Mouse (Mus musculus) heart, postnatal 10 days (tissue): ENCODE results near the gene Bnc2. TPM values are rescaled to one million over a fixed set of nuclear protein-coding genes. Genes with fewer than 3 reads are reported as not detected.

Experiments
- DNase-seq, 2 experiments: peaks; one replicate each; pipeline ENCODE4 v3.0.0; 2021
- intact Hi-C: fragments of 180-260 bp; cut with DNase I; formaldehyde crosslinking; loops from one replicate; pipeline ENCODE4 v1.15.1; 2025
- total RNA-seq, 2 experiments: library from RNA; stranded (reverse); gene quantifications; 2 replicates each; pipeline ENCODE4 v1.2.3; 2021

Gene Bnc2
- total RNA-seq, 2 experiments from 2014 or later: 3.3 to 3.7 TPM

DNA sequence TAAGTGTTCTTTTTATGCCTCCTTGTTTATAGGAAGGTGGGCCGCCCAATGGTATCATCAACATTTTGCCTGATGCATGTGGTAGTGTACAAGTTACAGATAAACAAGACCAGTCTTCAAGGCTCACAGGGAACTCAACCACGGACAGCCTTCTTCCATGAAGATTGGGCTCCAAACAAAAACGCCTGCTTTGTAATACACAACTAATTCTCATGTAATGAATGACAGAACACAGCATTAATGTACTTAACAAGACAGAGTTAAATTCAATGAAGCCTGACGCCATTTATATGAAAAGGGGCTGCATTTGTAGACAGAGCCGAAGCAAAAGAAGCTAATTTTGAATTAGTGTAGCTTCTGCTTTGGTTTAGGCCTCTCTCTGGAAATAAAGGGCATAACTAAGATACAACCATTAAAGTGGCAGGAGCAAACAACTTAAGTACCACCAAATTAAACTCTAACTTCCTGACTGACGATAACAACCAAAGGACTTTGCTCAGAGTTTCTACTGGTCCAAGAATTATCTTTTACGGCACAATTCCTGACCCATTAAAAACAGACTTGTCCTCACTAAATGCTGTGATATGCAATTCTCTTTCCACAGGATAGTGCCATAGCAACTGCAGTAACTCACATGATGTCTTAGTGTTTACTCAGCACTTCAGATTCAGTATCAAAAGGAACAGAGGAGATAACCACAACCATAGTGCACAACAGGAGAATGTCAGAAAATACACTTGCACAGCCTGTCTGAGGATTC is 225.6 kb downstream of the Bnc2 start:
- no peak for DNase-seq
- intact Hi-C loops: no loop called here

DNA sequence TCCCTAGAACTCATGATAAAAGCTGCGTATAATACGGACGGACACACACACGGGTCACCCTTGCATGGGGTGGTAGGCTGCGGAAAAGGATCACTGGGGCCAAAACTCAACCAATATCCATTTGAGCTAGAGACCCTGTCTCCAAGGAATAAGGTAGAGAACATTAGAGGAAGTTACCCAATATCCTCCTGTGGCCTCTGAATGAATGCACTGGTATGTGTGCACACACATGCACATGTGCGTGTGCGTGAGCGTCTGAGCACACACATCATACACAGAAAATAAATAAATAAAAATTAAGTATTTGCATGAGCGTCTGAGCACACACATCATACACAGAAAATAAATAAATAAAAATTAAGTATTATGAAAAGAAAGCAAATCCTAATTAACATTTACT is 241.8 kb downstream of the Bnc2 start:
- intact Hi-C loops: no loop called here
- DNase-seq: no peak

DNA sequence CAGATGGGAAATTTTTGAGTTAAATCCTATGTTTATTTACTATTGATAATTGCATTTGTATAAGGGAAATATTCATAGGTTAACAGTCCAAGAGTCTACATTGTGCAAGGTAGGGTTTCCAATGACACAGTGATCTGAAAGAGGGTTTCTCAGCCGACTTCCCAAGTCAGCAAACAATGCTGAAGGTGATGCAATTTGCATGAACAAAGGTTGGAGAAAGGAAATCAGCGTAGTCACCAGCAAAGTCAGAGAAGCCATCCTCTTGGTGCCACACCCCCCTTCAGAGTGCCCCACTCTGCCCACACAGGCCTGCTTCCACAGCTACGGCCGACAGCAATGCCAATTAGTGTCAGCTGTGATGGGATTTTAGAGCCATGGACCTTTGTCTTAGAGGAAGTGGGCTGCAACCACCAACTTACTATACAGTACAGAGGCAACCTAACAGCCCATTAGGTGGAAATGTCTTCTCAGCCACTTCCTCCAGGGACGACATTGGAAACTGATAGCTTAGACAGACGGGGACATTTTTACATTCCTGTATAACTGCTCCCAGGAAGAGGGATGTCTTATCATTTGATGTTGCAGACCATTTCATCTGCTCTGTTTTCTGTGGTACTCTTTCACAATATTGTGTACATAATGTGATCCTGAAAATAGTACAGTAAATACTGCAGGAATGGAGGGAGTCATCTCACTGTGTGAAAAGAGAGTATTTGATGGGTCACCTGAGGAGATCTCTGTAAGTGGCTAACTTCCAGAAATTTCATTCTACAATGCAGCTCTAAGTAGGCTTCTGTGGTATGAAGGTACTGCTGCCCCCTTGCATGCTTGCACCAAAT is 243.2 kb downstream of the Bnc2 start:
- intact Hi-C loops: no loop called here
- DNase-seq: no peak

DNA sequence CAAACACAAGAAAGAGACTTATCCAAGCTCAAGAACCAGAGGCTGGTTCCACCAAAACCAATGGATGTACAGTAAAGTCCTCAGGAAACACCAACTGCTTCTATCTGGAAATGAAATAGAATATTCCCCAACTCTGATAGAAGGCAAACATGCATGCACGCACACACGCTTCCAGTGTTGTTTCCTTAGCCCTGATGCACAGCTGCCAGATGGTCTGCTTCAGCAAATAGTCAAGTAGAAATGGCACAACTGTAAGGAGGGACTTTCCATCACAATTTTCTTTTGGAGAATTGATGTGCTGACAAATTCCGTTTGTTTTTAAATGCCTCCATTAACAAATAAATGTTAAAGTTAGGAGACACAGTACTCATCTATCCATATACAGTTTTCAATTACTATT is 247.1 kb downstream of the Bnc2 start:
- intact Hi-C loops: no loop called here
- no peak for DNase-seq

DNA sequence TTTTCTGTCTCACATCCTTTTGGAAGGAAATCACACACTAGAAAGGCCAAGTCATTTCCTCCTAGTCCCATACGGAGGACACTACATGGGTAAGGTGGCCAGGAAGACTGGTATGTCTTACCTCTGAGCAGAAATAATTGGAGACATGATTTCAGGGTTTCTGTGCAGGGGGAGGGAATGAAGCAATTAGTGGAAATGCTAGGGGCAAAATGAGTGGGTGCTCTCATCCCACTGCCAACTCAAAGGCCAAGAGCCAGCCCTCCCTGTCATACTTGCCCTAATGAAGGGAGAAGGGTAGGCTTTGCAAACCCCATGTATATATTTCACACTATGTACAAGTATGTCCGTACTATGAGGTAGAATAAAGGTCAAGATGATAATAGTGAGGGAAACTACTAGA is 263.6 kb downstream of the Bnc2 start:
- intact Hi-C loops: no loop called here
- no peak for DNase-seq

DNA sequence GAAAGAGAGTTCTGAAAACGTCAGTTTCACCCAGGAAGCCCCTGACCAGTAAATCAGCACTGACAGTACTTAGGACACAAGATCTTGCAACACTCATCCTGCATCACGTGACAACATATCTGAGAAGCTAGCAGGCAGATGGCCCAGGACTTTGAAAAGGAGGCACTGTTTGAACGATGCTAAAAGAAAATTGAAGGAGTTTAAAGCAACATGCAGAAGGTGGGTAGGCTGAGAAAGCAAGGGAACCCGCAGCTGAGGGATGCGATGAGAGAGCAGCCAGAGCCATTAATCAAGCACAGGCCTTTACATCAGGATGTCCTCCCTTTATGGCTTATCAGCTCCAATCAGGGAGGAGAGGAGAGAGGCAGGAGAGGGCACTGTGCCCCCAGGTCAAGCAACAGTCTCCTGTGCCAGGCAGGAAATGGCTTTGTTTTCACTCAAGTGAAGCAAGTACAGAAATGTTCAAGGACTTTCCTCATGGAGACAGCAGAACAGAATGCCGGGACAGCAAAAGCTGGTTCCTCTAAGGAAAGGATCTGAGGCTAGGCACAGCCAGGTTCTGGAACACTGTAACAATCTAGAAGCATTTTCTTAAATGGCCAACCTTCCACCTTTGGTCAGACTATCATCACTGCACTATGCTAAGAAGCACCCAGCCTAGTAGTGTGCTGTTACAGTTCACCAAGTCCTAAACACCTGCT is 267.6 kb downstream of the Bnc2 start:
- no peak for DNase-seq
- intact Hi-C loops: no loop called here

- intact Hi-C loops: no loop called here
- no peak for DNase-seq
Measured at GRCm38 (mm10) chr4:84403356-84404145, 271.5 kb downstream of the Bnc2 start.

DNA sequence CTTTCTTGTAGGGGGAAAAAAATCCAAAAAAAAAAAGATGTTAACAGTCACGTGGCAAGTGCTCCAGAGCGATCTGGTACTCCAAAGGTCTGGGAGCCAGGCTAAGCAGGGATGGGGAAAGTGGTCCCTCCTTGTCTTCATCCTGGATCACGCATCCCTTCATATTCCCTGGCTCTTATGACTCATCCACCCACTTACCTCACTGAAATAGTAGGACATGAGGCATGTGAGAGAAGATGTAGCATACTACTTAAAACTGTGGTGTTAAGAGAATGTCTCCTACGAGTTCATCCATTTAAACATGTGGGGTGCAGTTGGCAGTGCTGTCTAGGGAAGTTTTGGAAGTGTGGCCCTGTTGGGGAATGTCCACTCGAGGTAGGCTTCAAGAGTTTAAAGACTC is 286.1 kb downstream of the Bnc2 start:
- no peak for DNase-seq
- intact Hi-C loops: no loop called here

DNA sequence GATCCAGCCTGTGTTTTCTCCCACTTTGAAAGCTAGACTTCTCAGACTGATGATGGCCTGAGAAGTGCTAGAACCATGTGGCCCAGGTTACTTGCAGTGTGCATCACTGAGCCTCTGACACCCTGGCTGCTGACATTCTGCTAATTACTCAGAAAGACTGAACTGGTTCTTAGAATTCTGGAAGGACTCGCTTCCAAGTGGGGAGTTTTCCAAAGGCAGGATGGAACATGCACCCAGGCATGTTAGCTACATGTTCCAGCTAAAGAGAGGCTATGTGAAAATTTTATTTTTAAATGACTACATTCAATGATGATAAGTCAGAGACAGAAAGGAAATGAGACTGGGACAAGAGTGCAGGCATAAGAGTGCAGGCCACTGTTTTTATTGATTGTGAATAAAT is 289.9 kb downstream of the Bnc2 start:
- intact Hi-C loops: no loop called here
- DNase-seq: no peak

- intact Hi-C loops: no loop called here
- DNase-seq: no peak
Measured at GRCm38 (mm10) chr4:84379289-84379688, 295.8 kb downstream of the Bnc2 start.

- DNase-seq: no peak
- intact Hi-C loops: no loop called here
Measured at GRCm38 (mm10) chr4:84377513-84377912, 297.6 kb downstream of the Bnc2 start.

- intact Hi-C loops: no loop called here
- peak; percentile 22 to 23 for DNase-seq
Measured at GRCm38 (mm10) chr4:84362337-84362823, 312.7 kb downstream of the Bnc2 start.

DNA sequence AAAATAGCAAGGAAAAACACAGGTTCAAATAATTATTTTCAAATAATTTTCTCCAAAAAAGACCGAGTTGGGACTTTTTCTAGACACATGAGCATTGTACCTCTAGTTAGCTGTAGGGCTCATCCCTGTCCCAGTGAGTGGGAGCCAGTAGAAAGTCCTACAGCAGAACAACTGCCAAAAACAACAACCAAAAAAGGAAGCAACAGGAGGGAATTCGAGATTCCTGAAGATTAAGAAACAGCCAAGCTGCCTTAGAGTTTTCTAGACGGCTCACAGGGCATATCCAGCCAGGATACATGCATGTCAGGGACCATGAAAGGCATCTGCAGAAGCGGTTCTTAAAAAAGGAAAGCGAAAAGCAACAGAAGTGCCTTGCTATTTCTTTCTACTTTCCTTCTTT is 313.9 kb downstream of the Bnc2 start:
- intact Hi-C loops: no loop called here
- no peak for DNase-seq

GRCm38 (mm10) chr4:84359996-84360395 is 315.1 kb downstream of the Bnc2 start:
- intact Hi-C loops: no loop called here
- no peak for DNase-seq

GRCm38 (mm10) chr4:84358204-84358603 is 316.9 kb downstream of the Bnc2 start:
- intact Hi-C loops: no loop called here

GRCm38 (mm10) chr4:84357382-84357781 is 317.7 kb downstream of the Bnc2 start:
- intact Hi-C loops: no loop called here
- no peak for DNase-seq

More at GRCm38 (mm10) chr4:84358204-84358603, 316.9 kb downstream of the Bnc2 start:
- DNase-seq: no peak

- DNase-seq: no peak
- intact Hi-C loops: no loop called here
Measured at GRCm38 (mm10) chr4:84356468-84357153, 318.5 kb downstream of the Bnc2 start.

DNA sequence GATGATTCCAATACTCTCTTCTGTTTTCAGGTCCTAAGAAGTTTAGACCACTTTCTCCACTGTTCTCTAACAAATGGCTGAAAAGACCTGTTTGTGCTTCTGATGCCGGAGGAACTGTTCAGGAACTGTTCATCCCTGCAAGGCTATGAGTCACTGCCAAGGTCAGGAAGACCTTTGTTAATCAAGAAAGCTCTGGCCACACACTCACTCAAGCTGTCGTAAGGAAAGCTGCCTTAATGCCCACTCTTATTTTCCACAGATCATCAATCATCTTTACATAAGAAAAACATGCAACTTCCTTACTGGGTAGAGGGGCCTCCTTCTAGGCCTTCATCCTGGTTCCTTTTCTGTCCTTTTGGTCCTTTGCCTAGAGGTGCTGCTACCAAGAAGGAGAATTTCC is 322.4 kb downstream of the Bnc2 start:
- intact Hi-C loops: no loop called here
- DNase-seq: no peak

- intact Hi-C loops: no loop called here
- no peak for DNase-seq
Measured at GRCm38 (mm10) chr4:84349536-84349935, 325.5 kb downstream of the Bnc2 start.

DNA sequence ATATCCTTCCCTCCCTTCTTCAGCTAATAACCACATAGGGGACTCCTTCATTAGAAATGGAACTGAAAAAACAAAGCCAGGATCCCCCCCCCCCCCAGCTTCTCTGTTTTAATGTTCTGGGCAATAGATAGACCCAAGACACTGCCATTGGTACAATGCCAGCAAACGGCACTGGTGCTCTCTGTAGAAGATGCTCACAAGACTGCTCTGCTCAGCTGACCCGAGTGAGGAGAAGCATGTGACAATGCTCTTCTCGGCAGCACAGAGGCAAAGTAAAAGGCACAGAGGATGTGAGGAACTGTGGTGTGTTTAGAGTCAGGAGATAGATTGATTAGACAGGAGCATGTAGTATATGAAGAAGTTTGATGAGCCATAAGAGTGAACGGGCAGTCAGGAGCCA is 335.9 kb downstream of the Bnc2 start:
- no peak for DNase-seq
- intact Hi-C loops: no loop called here
